In the genomic region with DNA sequence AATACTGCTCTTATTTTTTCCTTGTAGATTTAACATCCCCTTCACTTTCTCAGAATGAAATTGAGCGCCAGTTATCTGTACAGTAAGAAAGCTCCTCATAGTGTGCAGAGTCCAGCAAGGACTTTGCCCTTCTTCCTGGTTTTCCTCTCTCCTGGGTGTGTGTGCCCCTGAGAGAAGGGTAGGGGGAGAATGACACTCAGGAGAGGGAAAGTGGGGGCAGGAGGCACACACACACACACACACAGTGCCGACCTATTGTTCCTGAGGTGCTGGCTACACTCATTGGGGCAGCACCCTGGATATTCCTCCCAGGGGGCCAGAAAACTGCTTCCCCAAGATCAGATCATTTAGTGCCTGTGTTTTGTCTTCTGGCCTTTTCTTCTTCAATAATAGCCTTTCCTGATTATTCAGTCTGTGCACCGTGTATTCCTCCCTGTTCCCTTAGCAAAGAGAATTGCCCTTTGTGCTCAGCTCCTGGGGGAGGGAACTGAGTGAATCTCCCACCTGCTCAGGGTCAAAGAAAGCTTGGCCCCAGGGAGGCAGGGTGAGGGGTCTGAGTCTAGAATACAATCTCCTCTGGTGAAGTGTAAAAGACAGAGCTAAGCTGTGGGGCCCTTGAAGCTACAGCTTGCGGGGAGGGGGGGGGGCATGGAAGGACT, we compare ENCODE assay signal across 8 mouse cellular contexts. TPM values are rescaled to one million over a fixed set of nuclear protein-coding genes. Genes with fewer than 3 reads are reported as not detected.
DNase-seq lines count a peak whose midpoint lies in the region; ATAC-seq lines count a peak whose summit lies in the region.

No protein-coding gene starts in this region.

- no peaks in the 10 kb centered on the region for H3K9me3 ChIP-seq in kidney, embryonic 16.5 days (ENCODE audit: low read length)
- no peaks in the 10 kb centered on the region for H3K9me3 ChIP-seq in embryonic facial prominence, embryonic 11.5 days (replicated peaks; ENCODE audit: control insufficient read depth, low read length)
- no peaks in the 10 kb centered on the region for H3K9me3 ChIP-seq in limb, embryonic 10.5 days (replicated peaks)
- no peaks in the 10 kb centered on the region for H3K9me3 ChIP-seq in neural tube, embryonic 14.5 days (ENCODE audit: control insufficient read depth, low read length)

- H3K36me3 ChIP-seq in kidney, embryonic 16.5 days (ENCODE audit: insufficient read depth, low read length), result no peaks in the 10 kb centered on the region
- no peaks in the 10 kb centered on the region for H3K36me3 ChIP-seq in embryonic facial prominence, embryonic 11.5 days (replicated peaks; ENCODE audit: control insufficient read depth, insufficient read depth, low read depth, low read length)
- no peaks in the 10 kb centered on the region for H3K36me3 ChIP-seq in limb, embryonic 10.5 days
- no peaks in the 10 kb centered on the region for H3K36me3 ChIP-seq in neural tube, embryonic 14.5 days (ENCODE audit: control insufficient read depth, insufficient read depth, low read length)

- peak overlapping the region; percentile 53 for H3K4me2 ChIP-seq in kidney, embryonic 16.5 days (replicated peaks; ENCODE audit: low read depth, low read length)
- H3K4me2 ChIP-seq in embryonic facial prominence, embryonic 11.5 days (ENCODE audit: low read depth, low read length), result no peak overlapping the region; the same call in 1 of the 2 replicates
- peak overlapping the region; percentile 28; the same call in 1 of the 2 replicates for H3K4me2 ChIP-seq in neural tube, embryonic 14.5 days (ENCODE audit: low read depth, low read length)

- peaks cover 22% of the 10 kb centered on the region for H3K4me1 ChIP-seq in kidney, embryonic 16.5 days (ENCODE audit: insufficient read depth, low read length)
- no peaks in the 10 kb centered on the region for H3K4me1 ChIP-seq in embryonic facial prominence, embryonic 11.5 days (ENCODE audit: control insufficient read depth, insufficient read depth, low read length)
- peaks cover 23% of the 10 kb centered on the region for H3K4me1 ChIP-seq in limb, embryonic 10.5 days
- no peaks in the 10 kb centered on the region; the same call in 1 of the 2 replicates for H3K4me1 ChIP-seq in neural tube, embryonic 14.5 days (ENCODE audit: control insufficient read depth, insufficient read depth, low read length)

- ATAC-seq in kidney, embryonic 16.5 days (ENCODE audit: low FRiP score, low TSS enrichment), result peak; percentile 22; the same call in 1 of the 2 replicates
- peak; percentile 31; the same call in 1 of the 2 replicates for ATAC-seq in embryonic facial prominence, embryonic 11.5 days (replicated peaks; ENCODE audit: insufficient number of reproducible peaks, low FRiP score, low TSS enrichment, low read depth)
- ATAC-seq in neural tube, embryonic 14.5 days (ENCODE audit: low read depth), result peak; percentile 25; the same call in 1 of the 2 replicates

- no peaks in the 10 kb centered on the region for H3K27me3 ChIP-seq in kidney, embryonic 16.5 days (ENCODE audit: insufficient read depth, low read length)
- H3K27me3 ChIP-seq in embryonic facial prominence, embryonic 11.5 days (ENCODE audit: control insufficient read depth, insufficient read depth, low read length), result no peaks in the 10 kb centered on the region
- H3K27me3 ChIP-seq in limb, embryonic 10.5 days (ENCODE audit: low read depth, poor library complexity, severe bottlenecking), result no peaks in the 10 kb centered on the region
- no peaks in the 10 kb centered on the region for H3K27me3 ChIP-seq in neural tube, embryonic 14.5 days (ENCODE audit: control insufficient read depth, insufficient read depth, low read length)

- WGBS in kidney, embryonic 16.5 days, result 45% methylated on average over 4 of the region's 4 CpGs
- 44% methylated on average over 4 of the region's 4 CpGs for WGBS in embryonic facial prominence, embryonic 11.5 days
- WGBS in limb, embryonic 10.5 days, result 50% methylated on average over 4 of the region's 4 CpGs
- 32% methylated on average over 4 of the region's 4 CpGs for WGBS in neural tube, embryonic 14.5 days

- no peak overlapping the region for H3K4me3 ChIP-seq in kidney, embryonic 16.5 days (ENCODE audit: low read length)
- no peak overlapping the region for H3K4me3 ChIP-seq in embryonic facial prominence, embryonic 11.5 days (ENCODE audit: low read depth, low read length)
- H3K4me3 ChIP-seq in limb, embryonic 10.5 days, result peak overlapping the region; percentile 45
- no peak overlapping the region for H3K4me3 ChIP-seq in neural tube, embryonic 14.5 days (ENCODE audit: low read depth, low read length)

- peak overlapping the region; percentile 73 for H3K27ac ChIP-seq in kidney, embryonic 16.5 days (ENCODE audit: low read length)
- H3K27ac ChIP-seq in embryonic facial prominence, embryonic 11.5 days (replicated peaks; ENCODE audit: low read depth, low read length), result 0 out of 2 replicates have a peak overlapping the region, but pooled peaks have one; percentile 21
- peak overlapping the region; percentile 87 for H3K27ac ChIP-seq in limb, embryonic 10.5 days
- no peak overlapping the region for H3K27ac ChIP-seq in neural tube, embryonic 14.5 days (ENCODE audit: low read depth, low read length)

- H3K9ac ChIP-seq in kidney, embryonic 16.5 days (replicated peaks; ENCODE audit: low read length), result no peak overlapping the region
- peak overlapping the region; percentile 15; the same call in 1 of the 2 replicates for H3K9ac ChIP-seq in embryonic facial prominence, embryonic 11.5 days (replicated peaks; ENCODE audit: low read length)
- no peak overlapping the region for H3K9ac ChIP-seq in neural tube, embryonic 14.5 days (replicated peaks; ENCODE audit: low read depth, low read length)

- DNase-seq in kidney, adult 11 months, result no peak
- peak; percentile 27 for DNase-seq in embryonic facial prominence, embryonic 11.5 days (ENCODE audit: low spot score)
- no peak for DNase-seq in limb, embryonic 10.5 days (ENCODE audit: low spot score)
- DNase-seq in cerebellum, adult 11 months, result no peak
- no peak for DNase-seq in spleen, postnatal 14 days (ENCODE audit: low spot score in 2 of 2)
- no peak for DNase-seq in right cerebral cortex, postnatal 4 days

RNA-seq across cellular contexts. Expression of gene Ccnl1, which starts 29.3 kb away (rescaled TPM):
- 103 and 104 TPM in 2 replicates for polyA plus RNA-seq in kidney, embryonic 16.5 days (2015; fragmentation: Nextera tagmentation; extraction: Ambion mirVana)
- 116 and 125 TPM in 2 replicates for polyA plus RNA-seq in embryonic facial prominence, embryonic 11.5 days (2014; fragmentation: Nextera tagmentation; extraction: Ambion mirVana)
- 93.2 and 115 TPM in 2 replicates for polyA plus RNA-seq in limb, embryonic 10.5 days (2016; fragmentation: Nextera tagmentation; extraction: Ambion mirVana)
- polyA plus RNA-seq in neural tube, embryonic 14.5 days (2014; fragmentation: Nextera tagmentation; extraction: Ambion mirVana), result 80.2 and 97.0 TPM in 2 replicates
